Mouse (Mus musculus) liver, embryonic 12.5 days (tissue): ENCODE measurements around the gene D430041D05Rik. TPM values are rescaled to one million over a fixed set of nuclear protein-coding genes. Genes with fewer than 3 reads are reported as not detected.

Source experiments
- ATAC-seq: fragments of 200-750 bp; cut with Nextera tagmentation; 2 replicates; pipeline ENCODE4 v1.8.0; 2017; ENCODE audit warnings: moderate number of reproducible peaks, mild to moderate bottlenecking, moderate library complexity
- H3K27ac ChIP-seq: fragments of 300-500 bp; sonication (generic); 2 replicates; pipeline ENCODE4 v1.5.1; 2016; ENCODE audit warnings: mild to moderate bottlenecking
- H3K27me3 ChIP-seq: fragments of 300-500 bp; sonication (generic); replicated peaks from 2 replicates; pipeline ENCODE4 v1.6.1; 2016; ENCODE audit warnings: mild to moderate bottlenecking, moderate library complexity
- H3K36me3 ChIP-seq: fragments of 300-500 bp; sonication (generic); 2 replicates; pipeline ENCODE4 v1.6.1; 2016; ENCODE audit warnings: mild to moderate bottlenecking, moderate library complexity
- H3K4me1 ChIP-seq: fragments of 300-500 bp; sonication (generic); 2 replicates; pipeline ENCODE4 v1.6.1; 2016
- H3K4me2 ChIP-seq: fragments of 300-500 bp; sonication (generic); 2 replicates; pipeline ENCODE4 v1.6.1; 2016; ENCODE audit warnings: mild to moderate bottlenecking, moderate library complexity
- H3K4me3 ChIP-seq: fragments of 300-500 bp; sonication (generic); 2 replicates; pipeline ENCODE4 v1.5.1; 2016; ENCODE audit warnings: mild to moderate bottlenecking, moderate library complexity
- H3K9ac ChIP-seq: fragments of 300-500 bp; sonication (generic); 2 replicates; pipeline ENCODE4 v1.6.1; 2016; ENCODE audit warnings: mild to moderate bottlenecking, moderate library complexity
- H3K9me3 ChIP-seq: fragments of 300-500 bp; sonication (generic); replicated peaks from 2 replicates; pipeline ENCODE4 v1.6.1; 2016; ENCODE audit warnings: mild to moderate bottlenecking, moderate library complexity
- WGBS: fragments of 180-500 bp; shearing (Covaris S2); methylation state at CpG from one replicate; pipeline ENCODE4 v1.1.7; 2016; ENCODE audit not compliant: insufficient replicate concordance; 5-methylcytosine and 5-hydroxymethylcytosine counted together
- polyA plus RNA-seq: library from polyadenylated mRNA; unstranded; fragments of >200 nt; fragmentation: Nextera tagmentation; extraction: Ambion mirVana; gene quantifications from 2 replicates; pipeline ENCODE4 v1.2.1, GENCODE M21; 2016

D430041D05Rik gene
- polyA plus RNA-seq, 1 experiment from 2014 or later = 0.02 TPM

- 24% methylated on average over 8 of the region's 8 CpGs for WGBS
- Histone ChIP-seq H3K4me2 (no peak overlapping the region), H3K4me1 (peaks cover 18% of the 10 kb centered on the region; the same call in 1 of the 2 replicates), H3K9ac (no peak overlapping the region), H3K27me3 (peaks cover 42% of the 10 kb centered on the region), H3K36me3 (no peaks in the 10 kb centered on the region), H3K27ac (no peak overlapping the region), H3K4me3 (no peak overlapping the region), H3K9me3 (no peaks in the 10 kb centered on the region)
- ATAC-seq = no peak
Observed at GRCm38 (mm10) chr2:104179636-104180035, 231.2 kb downstream of the D430041D05Rik start.

- no peak overlapping the region for H3K4me3 ChIP-seq
- H3K27me3 ChIP-seq = peaks cover 42% of the 10 kb centered on the region
- WGBS = 43% methylated on average over 4 of the region's 4 CpGs
- no peak overlapping the region for H3K27ac ChIP-seq
- H3K9me3 ChIP-seq = no peaks in the 10 kb centered on the region
- H3K4me2 ChIP-seq = no peak overlapping the region
- H3K36me3 ChIP-seq = no peaks in the 10 kb centered on the region
- no peak for ATAC-seq
- no peak overlapping the region for H3K9ac ChIP-seq
- peaks cover 10% of the 10 kb centered on the region; the same call in 1 of the 2 replicates for H3K4me1 ChIP-seq
Observed at GRCm38 (mm10) chr2:104178251-104178650, 232.6 kb downstream of the D430041D05Rik start.

- H3K36me3 ChIP-seq = no peaks in the 10 kb centered on the region
- no peak overlapping the region for H3K9ac ChIP-seq
- no peaks in the 10 kb centered on the region for H3K9me3 ChIP-seq
- no peak overlapping the region for H3K4me2 ChIP-seq
- no peak overlapping the region for H3K4me3 ChIP-seq
- peaks cover 10% of the 10 kb centered on the region; the same call in 1 of the 2 replicates for H3K4me1 ChIP-seq
- peaks cover 42% of the 10 kb centered on the region for H3K27me3 ChIP-seq
- no peak for ATAC-seq
- 13% methylated on average over 13 of the region's 13 CpGs for WGBS
- H3K27ac ChIP-seq = peak overlapping the region; percentile 23; the same call in 1 of the 2 replicates
Observed at GRCm38 (mm10) chr2:104176979-104177704, 233.7 kb downstream of the D430041D05Rik start.

GRCm38 (mm10) chr2:104176166-104176978 is 234.4 kb downstream of the D430041D05Rik start:
- ATAC-seq = no peak
- H3K9ac ChIP-seq = no peak overlapping the region
- H3K4me3 ChIP-seq = no peak overlapping the region
- peaks cover 10% of the 10 kb centered on the region; the same call in 1 of the 2 replicates for H3K4me1 ChIP-seq
- H3K27ac ChIP-seq = 0 out of 2 replicates have a peak overlapping the region, but pooled peaks have one; percentile 23
- H3K36me3 ChIP-seq = no peaks in the 10 kb centered on the region
- H3K4me2 ChIP-seq = no peak overlapping the region
- H3K9me3 ChIP-seq = no peaks in the 10 kb centered on the region
- 51% methylated on average over 16 of the region's 17 CpGs for WGBS
- H3K27me3 ChIP-seq = peaks cover 42% of the 10 kb centered on the region

GRCm38 (mm10) chr2:104175476-104176165 is 235.2 kb downstream of the D430041D05Rik start:
- peaks cover 44% of the 10 kb centered on the region for H3K27me3 ChIP-seq
- H3K9ac ChIP-seq = no peak overlapping the region
- no peak overlapping the region for H3K4me2 ChIP-seq
- ATAC-seq = no peak
- 75% methylated on average over 9 of the region's 9 CpGs for WGBS
- no peak overlapping the region for H3K4me3 ChIP-seq
- no peak overlapping the region for H3K27ac ChIP-seq
- no peaks in the 10 kb centered on the region for H3K36me3 ChIP-seq
- no peaks in the 10 kb centered on the region for H3K9me3 ChIP-seq
- peaks cover 10% of the 10 kb centered on the region; the same call in 1 of the 2 replicates for H3K4me1 ChIP-seq

- H3K4me2 ChIP-seq = no peak overlapping the region
- no peak overlapping the region for H3K4me3 ChIP-seq
- 72% methylated on average over 3 of the region's 3 CpGs for WGBS
Observed at GRCm38 (mm10) chr2:104173431-104173830, 237.4 kb downstream of the D430041D05Rik start.

GRCm38 (mm10) chr2:104172695-104173348 is 238.0 kb downstream of the D430041D05Rik start:
- WGBS = 27% methylated on average over 11 of the region's 11 CpGs
- H3K4me3 ChIP-seq = no peak overlapping the region
- peaks cover 10% of the 10 kb centered on the region; the same call in 1 of the 2 replicates for H3K4me1 ChIP-seq
- peaks cover 43% of the 10 kb centered on the region for H3K27me3 ChIP-seq
- H3K9me3 ChIP-seq = no peaks in the 10 kb centered on the region
- no peak overlapping the region for H3K4me2 ChIP-seq
- ATAC-seq = no peak
- H3K27ac ChIP-seq = no peak overlapping the region
- H3K9ac ChIP-seq = no peak overlapping the region
- H3K36me3 ChIP-seq = no peaks in the 10 kb centered on the region

More at GRCm38 (mm10) chr2:104173431-104173830, 237.4 kb downstream of the D430041D05Rik start:
- Histone ChIP-seq H3K27ac (no peak overlapping the region), H3K36me3 (no peaks in the 10 kb centered on the region), H3K4me1 (peaks cover 10% of the 10 kb centered on the region; the same call in 1 of the 2 replicates), H3K27me3 (peaks cover 47% of the 10 kb centered on the region), H3K9me3 (no peaks in the 10 kb centered on the region), H3K9ac (no peak overlapping the region)
- no peak for ATAC-seq

GRCm38 (mm10) chr2:104168186-104168896 is 242.5 kb downstream of the D430041D05Rik start:
- no peaks in the 10 kb centered on the region for H3K36me3 ChIP-seq
- no peaks in the 10 kb centered on the region for H3K4me1 ChIP-seq
- H3K9me3 ChIP-seq = no peaks in the 10 kb centered on the region
- H3K27ac ChIP-seq = no peak overlapping the region
- H3K4me3 ChIP-seq = no peak overlapping the region
- H3K4me2 ChIP-seq = no peak overlapping the region
- ATAC-seq = no peak
- WGBS = 80% methylated on average over 17 of the region's 17 CpGs
- H3K27me3 ChIP-seq = peaks cover 14% of the 10 kb centered on the region
- H3K9ac ChIP-seq = no peak overlapping the region

- Histone ChIP-seq H3K27ac (no peak overlapping the region), H3K9me3 (no peaks in the 10 kb centered on the region), H3K36me3 (no peaks in the 10 kb centered on the region), H3K27me3 (peaks cover 14% of the 10 kb centered on the region), H3K4me2 (no peak overlapping the region), H3K4me1 (no peaks in the 10 kb centered on the region), H3K4me3 (no peak overlapping the region), H3K9ac (no peak overlapping the region)
- 88% methylated on average over 23 of the region's 23 CpGs for WGBS
- ATAC-seq = no peak
Observed at GRCm38 (mm10) chr2:104167765-104168164, 243.0 kb downstream of the D430041D05Rik start.

GRCm38 (mm10) chr2:104165631-104166030 is 245.2 kb downstream of the D430041D05Rik start:
- WGBS = 64% methylated on average over 2 of the region's 2 CpGs
- H3K4me1 ChIP-seq = no peaks in the 10 kb centered on the region
- no peaks in the 10 kb centered on the region for H3K9me3 ChIP-seq
- peaks cover 5% of the 10 kb centered on the region; the same call in 1 of the 2 replicates for H3K27me3 ChIP-seq
- no peak for ATAC-seq
- no peak overlapping the region for H3K4me3 ChIP-seq
- H3K36me3 ChIP-seq = no peaks in the 10 kb centered on the region
- H3K27ac ChIP-seq = no peak overlapping the region
- H3K9ac ChIP-seq = no peak overlapping the region
- no peak overlapping the region for H3K4me2 ChIP-seq
